Mouse (Mus musculus): Measurements from ENCODE around the gene Cdh12.

DNA sequence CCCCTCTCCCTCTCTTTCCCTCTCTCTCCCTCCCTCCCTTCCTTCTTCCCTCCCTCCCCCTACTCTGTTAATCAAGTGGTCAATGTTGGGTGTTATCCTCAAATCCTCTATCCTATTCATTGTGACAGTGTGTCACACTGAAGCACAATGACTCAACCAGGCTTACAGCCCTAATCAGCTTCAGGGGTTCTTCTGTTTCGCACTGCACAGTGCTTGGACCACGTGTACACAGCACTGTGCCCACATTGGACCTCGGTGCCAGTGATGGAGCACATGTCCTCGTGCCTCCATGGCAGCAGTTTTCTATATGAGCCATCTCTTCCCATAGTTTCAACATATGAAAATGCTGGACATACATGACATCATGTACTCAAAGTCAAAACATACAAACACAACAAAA is 1155.4 kb downstream of the Cdh12 start:
- TF ChIP-seq POLR2A (IDR thresholded peaks at IDR 0.05; ENCODE audit: insufficient read depth, low read depth, low read length) (no peak), CTCF (IDR thresholded peaks at IDR 0.05) (no peak), EP300 (IDR thresholded peaks at IDR 0.05; ENCODE audit: insufficient read depth, low read depth, low read length) (no peak)
